Mouse (Mus musculus): ENCODE data around the gene Krt35.

Gene Krt35

GRCm38 (mm10) chr11:100096141-100096540, at the start of gene Krt35:
Gene Krt35, minus strand, starts transcription at chr11:100096241.
- no peak for DNase-seq

DNA sequence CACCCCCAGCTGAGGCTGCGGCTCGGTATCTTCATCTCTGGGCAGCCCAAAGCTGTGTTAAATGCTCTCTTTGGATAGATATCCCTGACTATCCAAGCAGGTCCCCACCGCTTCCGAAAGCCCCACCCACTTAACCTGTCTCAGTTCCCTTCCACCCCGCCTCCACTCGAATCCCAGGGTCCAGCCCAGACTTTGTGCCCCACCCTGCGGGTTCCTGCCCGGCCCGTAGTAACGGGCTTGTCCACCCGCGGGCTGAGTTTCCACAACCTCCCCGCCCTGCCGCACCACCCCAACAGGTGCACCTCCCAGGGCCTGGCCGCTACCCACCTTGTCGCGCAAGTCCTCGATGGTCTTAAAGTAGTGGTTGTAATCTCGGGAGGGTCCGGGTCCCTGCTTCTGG, 49.1 kb upstream of the Krt35 start:
- no peak for DNase-seq

DNA sequence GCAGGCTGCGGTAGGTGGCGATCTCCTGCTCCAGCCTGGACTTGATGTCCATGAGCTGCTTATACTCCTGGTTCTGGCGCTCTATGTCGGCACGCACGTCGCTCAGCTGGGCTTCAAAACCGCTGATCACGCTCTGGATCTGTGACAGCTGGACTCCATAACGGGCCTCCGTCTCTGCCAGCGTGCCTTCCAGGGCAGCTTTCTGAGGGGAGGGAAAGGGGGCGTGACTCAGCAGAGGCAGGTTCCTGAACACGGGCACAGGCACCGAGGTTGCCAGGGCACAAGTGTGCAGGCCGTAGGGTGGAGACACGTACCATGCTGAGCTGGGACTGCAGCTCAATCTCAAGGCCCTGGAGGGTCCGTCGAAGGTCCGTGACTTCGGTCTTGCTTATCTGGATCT, 44.9 kb upstream of the Krt35 start:
- no peak for DNase-seq

DNA sequence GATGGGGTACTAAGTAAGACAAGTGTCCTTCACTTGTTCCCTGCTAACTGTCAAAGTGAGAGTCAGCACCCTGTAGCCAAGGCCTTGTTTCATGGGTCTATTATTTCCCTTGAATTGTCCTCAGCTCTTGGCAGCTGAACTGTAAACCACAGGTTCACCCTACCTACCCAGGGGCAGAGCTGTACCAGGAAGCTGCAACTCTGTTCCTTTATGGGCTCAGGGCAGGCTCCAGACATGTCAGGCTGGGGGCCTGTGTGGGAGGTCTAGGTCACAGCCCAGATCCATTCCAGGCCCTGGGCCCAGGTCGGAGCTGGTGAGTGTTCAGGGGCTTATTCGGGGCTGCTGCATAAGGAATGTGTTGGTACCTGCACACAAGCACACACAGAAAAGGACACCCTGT, 43.4 kb upstream of the Krt35 start:
- no peak for DNase-seq

DNA sequence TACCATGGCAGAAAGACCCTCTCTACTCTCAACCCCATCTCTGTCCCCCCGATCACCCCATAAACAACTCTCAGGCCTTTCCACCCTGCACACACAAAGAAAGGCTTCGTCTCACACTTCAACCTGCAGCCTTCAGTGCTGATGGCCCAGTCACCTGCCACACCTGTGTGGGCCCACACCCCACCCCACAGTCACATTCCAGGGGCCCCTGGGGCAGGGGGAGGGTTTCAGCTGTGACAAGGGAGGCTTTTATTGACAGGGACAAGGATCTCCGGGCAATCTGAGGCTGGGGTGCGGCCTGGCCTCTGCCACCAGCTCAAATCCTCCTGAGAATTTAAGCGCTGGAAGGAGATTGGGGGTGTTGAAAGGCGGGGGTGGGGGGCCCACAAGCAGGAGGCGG, 42.8 kb upstream of the Krt35 start:
- no peak for DNase-seq

GRCm38 (mm10) chr11:100137693-100138092, 41.7 kb upstream of the Krt35 start:
- DNase-seq, result no peak

DNA sequence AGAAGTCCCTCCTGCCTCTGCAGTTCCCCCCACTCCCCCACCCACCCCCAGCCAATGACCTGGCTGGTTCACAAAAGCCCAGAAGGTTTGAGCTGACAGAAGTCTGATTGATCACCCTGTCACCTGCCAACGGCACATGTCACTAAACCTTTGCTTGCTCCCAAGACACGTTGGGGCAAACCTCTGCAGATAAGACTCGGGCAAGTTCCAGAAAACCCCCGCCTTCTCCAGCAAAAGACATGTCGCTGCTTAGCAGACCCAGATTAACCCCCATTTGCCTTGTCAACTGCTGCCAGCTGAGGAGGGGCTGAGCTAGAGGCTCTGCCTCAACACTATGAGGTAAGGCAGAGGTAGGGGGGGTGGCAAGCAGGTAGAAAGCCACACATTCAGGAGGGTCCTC, 40.5 kb upstream of the Krt35 start:
- no peak for DNase-seq

- DNase-seq, result no peak
These were observed 39.7 kb upstream of the Krt35 start, which contains the start of gene Krt15 for GRCm38 (mm10) chr11:100135731-100136130. Gene Krt15, minus strand, starts transcription at chr11:100135928.

- DNase-seq, result no peak
These were observed 28.9 kb upstream of the Krt35 start for GRCm38 (mm10) chr11:100124901-100125300.

GRCm38 (mm10) chr11:100121466-100121865, 25.4 kb upstream of the Krt35 start, which contains the start of gene Krt13:
Gene Krt13, minus strand, starts transcription at chr11:100121566.
- DNase-seq, result no peak

DNA sequence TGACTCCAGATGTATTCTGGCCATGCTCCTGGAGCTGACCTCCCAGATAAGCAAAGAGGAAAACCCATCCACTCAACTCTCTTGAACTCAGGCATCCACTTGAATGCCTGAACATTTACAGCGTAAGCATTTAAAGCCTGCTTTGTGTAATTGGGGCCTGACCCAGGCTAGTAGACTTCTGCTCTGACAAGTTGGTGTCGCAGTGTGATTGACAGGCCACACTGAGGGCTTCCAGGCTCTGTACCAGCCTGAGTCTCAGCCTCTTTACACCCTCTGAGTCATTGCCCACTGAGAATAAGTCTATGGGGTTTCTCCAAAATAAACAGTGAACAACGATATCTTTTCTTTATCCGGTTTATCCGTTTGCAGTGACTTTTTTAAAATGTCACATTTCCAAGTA, 24.3 kb upstream of the Krt35 start:
- no peak for DNase-seq

- DNase-seq, result no peak
These were observed 17.6 kb upstream of the Krt35 start for GRCm38 (mm10) chr11:100113742-100114029.

DNA sequence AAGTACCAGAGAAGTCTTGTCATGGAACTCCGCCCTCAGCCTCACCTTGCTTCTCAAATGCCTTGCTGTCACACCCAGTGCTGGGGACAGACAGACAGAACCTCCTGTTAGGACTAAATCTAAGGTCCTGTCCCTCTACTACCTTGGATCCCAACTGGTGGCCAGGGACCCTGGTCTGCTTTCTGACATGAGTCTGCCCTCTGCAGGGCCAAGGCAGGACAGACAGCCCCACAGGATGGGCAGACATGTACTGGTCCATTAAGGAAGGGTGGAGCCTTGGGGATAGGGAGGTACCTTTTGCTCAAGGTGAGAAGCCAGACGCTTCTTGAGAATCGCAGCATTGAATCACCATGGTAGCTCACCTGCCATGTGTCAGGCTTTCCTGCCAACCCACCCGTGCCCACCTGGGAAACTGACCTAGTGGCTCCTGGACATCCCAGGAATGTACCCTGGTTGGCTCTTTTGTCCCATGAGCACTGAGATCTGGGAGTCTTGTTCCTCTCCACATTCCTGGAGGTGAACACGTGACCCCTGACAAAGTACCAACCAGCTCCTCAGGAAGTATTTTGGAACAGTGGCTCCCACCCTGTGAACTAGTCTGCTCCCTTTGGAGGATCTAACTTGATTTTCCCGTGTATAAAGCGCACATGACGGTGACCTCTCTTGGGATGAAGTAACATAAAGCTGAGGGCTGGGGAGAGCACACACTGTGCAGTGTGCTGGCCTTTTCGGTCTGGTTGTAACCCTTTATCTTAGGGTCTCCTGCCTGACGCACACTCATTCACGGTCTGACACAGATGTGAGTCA, 17.1 kb upstream of the Krt35 start:
- no peak for DNase-seq

DNA sequence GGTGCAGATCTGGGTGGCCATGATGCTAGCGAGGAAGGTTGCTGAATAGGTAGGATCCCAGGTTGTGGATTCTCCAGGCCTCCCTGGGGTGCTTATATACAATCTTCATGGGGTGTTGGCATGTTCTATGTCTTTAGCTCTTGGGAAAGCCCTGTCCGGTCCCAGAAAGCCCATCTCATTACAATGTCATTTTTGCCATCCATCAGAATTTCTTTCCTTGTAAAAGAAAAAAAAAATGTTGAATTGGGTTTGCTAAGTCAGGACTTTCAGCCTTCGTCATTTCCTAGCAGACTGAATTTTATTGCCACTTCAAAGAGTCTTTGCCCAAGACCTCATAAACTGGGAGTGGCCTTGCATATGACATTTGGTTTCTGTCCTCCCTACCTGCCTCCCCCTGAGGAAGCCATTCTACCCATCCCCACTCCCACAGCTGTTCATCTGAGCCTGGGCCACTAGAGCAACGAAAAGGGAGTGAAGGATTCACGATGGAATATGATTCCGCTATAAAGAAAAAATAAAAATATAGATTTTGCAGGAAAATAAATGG, 9.6 kb upstream of the Krt35 start, which contains the start of gene Krt36:
Gene Krt36 (minus strand): TSS at position 51 of the 547 bp plus-strand sequence.
- DNase-seq, result no peak

DNA sequence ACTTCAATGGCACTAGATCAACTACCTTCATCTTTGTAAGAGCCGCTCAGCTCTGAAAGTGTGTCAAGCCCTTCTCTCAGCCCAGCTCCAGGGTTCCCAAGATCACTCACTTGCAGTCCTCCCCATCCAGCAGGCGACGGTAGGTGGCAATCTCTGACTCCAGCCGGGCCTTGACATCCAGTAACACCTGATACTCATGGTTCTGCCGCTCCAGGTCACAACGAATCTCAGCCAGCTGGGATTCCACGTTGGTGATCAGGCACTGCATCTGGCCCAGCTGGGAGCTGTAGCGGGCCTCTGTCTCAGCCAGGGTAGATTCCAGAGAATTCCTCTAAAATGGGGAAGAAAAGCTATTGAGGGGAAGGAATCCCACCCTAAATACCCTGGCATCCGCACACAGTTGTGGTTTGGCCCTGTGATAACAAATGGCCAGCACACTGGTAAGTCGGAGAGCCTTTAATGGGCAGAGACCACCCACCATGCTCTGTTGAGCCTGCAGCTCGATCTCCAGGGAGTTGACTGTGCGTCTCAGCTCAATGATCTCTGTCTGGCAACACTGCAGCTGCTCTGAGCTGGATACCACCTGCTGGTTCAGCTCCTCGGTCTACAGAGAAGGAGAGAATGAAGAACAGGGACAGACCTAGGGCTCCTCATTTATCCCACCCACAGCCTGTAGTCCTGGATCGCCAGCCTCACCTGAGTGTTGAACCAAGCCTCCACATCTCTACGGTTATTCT, 6.8 kb upstream of the Krt35 start:
- no peak for DNase-seq

- no peak for DNase-seq
These were observed 4.3 kb upstream of the Krt35 start for GRCm38 (mm10) chr11:100100391-100100790.

DNA sequence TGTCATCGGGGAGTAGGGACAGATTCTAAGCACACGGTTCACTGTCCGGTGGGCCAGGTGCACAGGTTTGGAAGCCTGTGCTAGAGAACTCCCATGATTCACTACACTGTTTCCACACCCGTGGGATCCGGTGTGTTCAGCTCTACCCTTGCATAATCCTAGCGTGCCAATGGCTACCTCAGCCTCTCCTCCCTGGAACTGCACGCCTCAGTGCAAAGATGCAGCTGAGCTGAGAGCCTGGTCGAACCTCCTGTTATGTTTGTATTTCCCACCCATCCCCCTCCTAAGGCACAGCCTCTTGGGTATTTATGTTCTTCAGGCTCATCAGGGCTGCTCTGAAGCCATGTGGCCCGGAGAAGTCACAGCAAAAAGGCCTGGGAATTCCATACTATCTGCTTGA, 1.8 kb upstream of the Krt35 start:
- DNase-seq, result peak; percentile 24

GRCm38 (mm10) chr11:100088378-100089025, 7.5 kb downstream of the Krt35 start:
- DNase-seq, result no peak

DNA sequence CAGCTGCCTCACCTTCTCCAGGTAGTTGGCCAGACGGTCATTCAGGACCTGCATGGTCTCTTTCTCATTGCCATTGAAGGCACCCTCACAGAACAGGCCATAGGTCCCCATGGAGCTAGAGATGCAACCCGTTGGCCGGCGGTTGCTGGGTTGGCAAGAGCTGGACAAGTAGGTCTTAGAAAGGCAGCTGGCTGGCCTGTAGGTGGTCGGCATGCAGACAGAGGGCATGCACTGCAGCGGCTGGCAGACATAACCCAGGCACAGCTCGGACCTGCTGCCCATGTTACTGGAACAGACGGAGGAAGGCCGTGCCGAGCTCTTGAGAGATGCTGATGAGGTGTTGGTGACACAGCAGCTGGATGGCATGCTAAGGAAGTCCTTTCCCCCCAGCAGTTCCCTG, 8.2 kb downstream of the Krt35 start, which contains the start of gene Krt32:
Gene Krt32 (minus strand): TSS at position 366 of the 400 bp plus-strand sequence.
- no peak for DNase-seq

DNA sequence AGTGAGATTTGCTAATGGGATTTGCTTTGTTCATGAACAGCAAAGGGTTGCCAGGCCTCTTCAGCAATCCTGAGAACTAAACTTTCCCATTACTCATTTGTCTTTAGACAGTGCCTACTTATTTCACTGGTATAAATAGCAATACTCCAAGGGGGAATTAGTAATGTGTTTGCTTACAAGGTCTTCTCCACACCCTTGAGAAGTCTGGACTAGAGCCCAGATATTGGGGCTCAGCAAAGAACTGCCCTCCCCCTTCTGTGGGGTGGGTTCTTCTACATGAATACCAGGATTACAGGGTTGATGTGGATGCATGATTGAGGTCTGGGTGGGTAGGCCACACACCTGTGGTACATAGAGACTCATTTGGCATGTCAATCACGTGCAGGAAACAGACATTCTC, 22.2 kb downstream of the Krt35 start:
- no peak for DNase-seq

DNA sequence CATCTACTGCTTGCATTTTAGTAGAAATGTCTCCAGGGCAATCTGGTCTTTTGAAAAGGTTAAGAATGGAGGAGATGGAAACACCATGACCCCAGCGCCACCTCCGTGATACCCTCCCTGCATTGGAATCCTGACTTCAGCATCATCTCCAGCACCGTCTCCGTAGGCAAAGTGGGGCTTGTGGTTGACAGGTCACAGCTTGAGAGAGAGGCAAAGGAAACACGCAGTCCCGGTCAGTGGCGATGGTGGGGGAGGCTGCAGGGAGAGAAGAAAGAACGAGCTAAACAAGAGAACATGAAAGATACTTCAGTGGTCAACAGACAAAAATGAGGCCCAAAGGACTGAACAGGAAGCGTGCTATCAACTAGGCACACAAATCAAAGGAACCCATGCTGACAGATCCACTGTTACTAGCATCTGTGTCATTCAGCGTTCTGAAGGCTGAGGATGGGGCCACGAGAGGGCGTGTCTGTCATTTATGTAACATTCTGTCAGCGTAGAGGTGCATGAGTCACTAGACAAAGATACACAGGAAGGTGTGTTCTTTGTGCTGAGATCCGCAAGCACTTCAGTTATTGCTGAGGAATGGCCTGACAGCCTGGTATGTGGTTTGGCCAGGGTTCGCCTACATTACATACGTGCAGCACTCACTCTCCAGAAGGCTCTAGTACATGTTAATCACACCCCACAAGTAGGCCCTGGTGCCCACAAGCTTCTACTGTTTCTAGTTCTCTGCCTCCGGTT, 28.6 kb downstream of the Krt35 start:
- DNase-seq, result no peak

DNA sequence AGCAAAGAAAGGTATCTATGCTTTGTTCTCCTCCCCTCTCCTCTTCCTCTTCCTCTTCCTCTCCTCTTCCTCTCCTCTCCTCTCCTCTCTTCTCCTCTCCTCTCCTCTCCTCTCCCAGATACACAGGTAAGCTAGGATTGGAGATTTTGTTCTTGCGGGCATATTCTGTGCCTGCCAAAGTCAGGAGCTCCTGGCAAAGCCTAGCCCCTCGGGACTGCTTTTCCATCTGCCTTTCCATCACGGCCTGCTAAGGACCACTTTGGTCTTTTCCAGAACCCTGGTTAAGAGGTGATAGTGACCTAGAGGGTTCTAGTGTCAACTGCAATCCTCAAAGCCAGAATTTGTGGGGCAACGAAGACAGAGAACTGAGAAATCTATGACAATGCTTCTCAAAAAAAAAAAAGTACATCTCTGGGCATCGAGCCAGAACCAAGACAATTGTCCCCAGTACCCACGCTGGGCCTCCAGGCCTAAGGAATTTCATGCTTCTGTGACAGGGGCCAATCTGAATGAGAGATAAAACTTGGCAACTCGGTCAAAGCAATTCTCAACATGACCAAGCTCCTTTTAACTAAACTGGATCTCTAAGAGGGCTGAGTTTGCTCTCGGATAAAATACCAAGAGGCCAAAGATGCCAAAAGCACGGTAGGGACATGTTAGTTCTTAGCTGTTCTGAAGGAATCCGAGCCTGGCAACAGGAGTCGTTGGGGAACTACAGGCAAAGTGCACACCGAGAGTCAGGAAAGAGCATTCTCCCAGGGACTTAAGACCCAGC, 29.6 kb downstream of the Krt35 start:
- no peak for DNase-seq

Measured in embryo, embryonic 11 days (tissue).